Mouse (Mus musculus) gastrocnemius, adult 2 months (tissue): ENCODE data around the gene Cideb. TPM values are rescaled to one million over a fixed set of nuclear protein-coding genes. Genes with fewer than 3 reads are reported as not detected.
A peak's percentile ranks its signal among the peaks of the same experiment; 100 is the strongest.

Source experiments
- DNase-seq: peaks from one replicate; pipeline ENCODE4 v3.0.0; 2022
- H3K27ac ChIP-seq: fragments of 200-600 bp; 2 replicates; pipeline ENCODE4 v1.8.1; 2022; ENCODE audit warnings: mild to moderate bottlenecking
- H3K4me3 ChIP-seq: fragments of 200-600 bp; 2 replicates; pipeline ENCODE4 v1.8.1; 2022; ENCODE audit warnings: mild to moderate bottlenecking, moderate library complexity
- CTCF ChIP-seq: fragments of 200-600 bp; IDR thresholded peaks from 2 replicates; pipeline ENCODE4 v1.8.1; 2022; ENCODE audit warnings: antibody characterized with exemption, mild to moderate bottlenecking, moderate library complexity
- intact Hi-C: fragments of 180-260 bp; cut with DNase I; formaldehyde crosslinking; loops from one replicate; pipeline ENCODE4 v1.15.1; 2025
- long read RNA-seq, 2 experiments: library from polyadenylated mRNA; stranded (forward); transcript quantifications; one replicate each; pipeline ENCODE4 v2.0.0; 2021
- total RNA-seq, 2 experiments: library from RNA; stranded (reverse); gene quantifications; 2 replicates each; pipeline ENCODE4 v1.2.3; 2021

Cideb gene
- not detected for total RNA-seq
- long read RNA-seq, experiment 1 = 0 reads
- long read RNA-seq, experiment 2 = 0 reads

GRCm38 (mm10) chr14:55758363-55758784 lies at the start of gene Cideb:
TSS of gene Cideb (minus strand) at chr14:55758458.
- DNase-seq = peak; percentile 38
- TF ChIP-seq CTCF = peak; percentile 73
- intact Hi-C loops = no loop called here
- H3K4me3 ChIP-seq = no peak within 1 kb of the TSS
- H3K27ac ChIP-seq = no peak within 1 kb of the TSS

GRCm38 (mm10) chr14:55795380-55796163 lies 37.3 kb upstream of the Cideb start:
- DNase-seq = no peak
- Histone ChIP-seq H3K4me3 (no peak overlapping the region), H3K27ac (peak overlapping the region; percentile 78)
- intact Hi-C loops = no loop called here
- no peak for TF ChIP-seq CTCF

GRCm38 (mm10) chr14:55793946-55794345 lies 35.7 kb upstream of the Cideb start:
- intact Hi-C loops = no loop called here
- Histone ChIP-seq H3K4me3 (no peak overlapping the region), H3K27ac (peak overlapping the region; percentile 20; the same call in 1 of the 2 replicates)
- no peak for TF ChIP-seq CTCF
- peak; percentile 32 for DNase-seq

GRCm38 (mm10) chr14:55793461-55793860 lies 35.2 kb upstream of the Cideb start:
- Histone ChIP-seq H3K4me3 (no peak overlapping the region), H3K27ac (no peak overlapping the region)
- no peak for DNase-seq
- TF ChIP-seq CTCF = no peak
- intact Hi-C loops = no loop called here

GRCm38 (mm10) chr14:55788256-55789050 lies 30.2 kb upstream of the Cideb start, which contains the start of gene Ripk3:
TSS of gene Ripk3 (minus strand) at chr14:55788865.
- Histone ChIP-seq H3K4me3 (peak within 1 kb of the TSS; percentile 69), H3K27ac (no peak within 1 kb of the TSS; the same call in 1 of the 2 replicates)
- peak; percentile 50 for DNase-seq
- intact Hi-C loops = no loop called here
- TF ChIP-seq CTCF = no peak

- peak overlapping the region; percentile 69; the same call in 1 of the 2 replicates for H3K4me3 ChIP-seq
- no peak for DNase-seq
- no peak overlapping the region for H3K27ac ChIP-seq
- TF ChIP-seq CTCF = no peak
- intact Hi-C loops = no loop called here
Observed at GRCm38 (mm10) chr14:55787731-55788130, 29.5 kb upstream of the Cideb start.

- intact Hi-C loops = no loop called here
- no peak for TF ChIP-seq CTCF
- Histone ChIP-seq H3K4me3 (no peak overlapping the region), H3K27ac (peak overlapping the region; percentile 87; the same call in 1 of the 2 replicates)
- DNase-seq = no peak
Observed at GRCm38 (mm10) chr14:55785195-55785594, 26.9 kb upstream of the Cideb start.

GRCm38 (mm10) chr14:55783958-55784235 lies 25.6 kb upstream of the Cideb start, which contains the start of gene Adcy4:
TSS of gene Adcy4 (minus strand) at chr14:55784095.
- Histone ChIP-seq H3K4me3 (peak within 1 kb of the TSS; percentile 81), H3K27ac (peak within 1 kb of the TSS; percentile 87)
- no peak for TF ChIP-seq CTCF
- peak; percentile 51 for DNase-seq
- intact Hi-C loops = loop anchor here (2.0 kb wide), 1 partner anchor 39 kb away; the partner anchor contains the start of gene Nfatc4

GRCm38 (mm10) chr14:55783171-55783957 lies 25.1 kb upstream of the Cideb start:
- peak overlapping the region; percentile 81 for H3K4me3 ChIP-seq
- peak; percentile 43 for DNase-seq
- intact Hi-C loops = loop anchor here (2.0 kb wide), 1 partner anchor 39 kb away; the partner anchor contains the start of gene Nfatc4
- no peak for TF ChIP-seq CTCF
- H3K27ac ChIP-seq = peak overlapping the region; percentile 87

- intact Hi-C loops = loop anchor here (2.0 kb wide), 1 partner anchor 40 kb away; the partner anchor contains the start of gene Nfatc4
- no peak for TF ChIP-seq CTCF
- peak overlapping the region; percentile 81 for H3K4me3 ChIP-seq
- DNase-seq = no peak
- peak overlapping the region; percentile 87 for H3K27ac ChIP-seq
Observed at GRCm38 (mm10) chr14:55782361-55782960, 24.2 kb upstream of the Cideb start.

GRCm38 (mm10) chr14:55781310-55781709 lies 23.1 kb upstream of the Cideb start:
- peak; percentile 99 for TF ChIP-seq CTCF
- DNase-seq = peak; percentile 66
- peak overlapping the region; percentile 81 for H3K4me3 ChIP-seq
- H3K27ac ChIP-seq = peak overlapping the region; percentile 87
- intact Hi-C loops = loop anchor here (2.0 kb wide), 1 partner anchor 83 kb away; no protein-coding TSS in a partner anchor
